Mouse (Mus musculus): Measurements from ENCODE around the gene Gm28051.

Gene Gm28051

GRCm38 (mm10) chr12:102757689-102758402, at the start of gene Gm28051, which contains the start of the genes Gon7 and Ubr7:
Gene Gm28051 (minus strand): TSS chr12:102757765.
Gene Gon7 (minus strand): TSS chr12:102757803.
Gene Ubr7 (plus strand): TSS chr12:102757967.
- ATAC-seq (ENCODE audit: low TSS enrichment), result peak; percentile 97

GRCm38 (mm10) chr12:102799528-102799927, 42.0 kb upstream of the Gm28051 start:
- no peak for ATAC-seq (ENCODE audit: low TSS enrichment)

- no peak for ATAC-seq (ENCODE audit: low TSS enrichment)
Measured at GRCm38 (mm10) chr12:102787927-102788326, 30.4 kb upstream of the Gm28051 start.

- ATAC-seq (ENCODE audit: low TSS enrichment), result no peak
Measured at GRCm38 (mm10) chr12:102785593-102785985, 28.0 kb upstream of the Gm28051 start.

- ATAC-seq (ENCODE audit: low TSS enrichment), result no peak
Measured at GRCm38 (mm10) chr12:102784899-102785592, 27.5 kb upstream of the Gm28051 start.

- no peak for ATAC-seq (ENCODE audit: low TSS enrichment)
Measured at GRCm38 (mm10) chr12:102782841-102783240, 25.3 kb upstream of the Gm28051 start.

- no peak for ATAC-seq (ENCODE audit: low TSS enrichment)
Measured at GRCm38 (mm10) chr12:102779452-102779851, 21.9 kb upstream of the Gm28051 start.

GRCm38 (mm10) chr12:102778151-102778550, 20.6 kb upstream of the Gm28051 start:
- ATAC-seq (ENCODE audit: low TSS enrichment), result no peak

- ATAC-seq (ENCODE audit: low TSS enrichment), result no peak
Measured at GRCm38 (mm10) chr12:102776035-102776434, 18.5 kb upstream of the Gm28051 start.

- ATAC-seq (ENCODE audit: low TSS enrichment), result no peak
Measured at GRCm38 (mm10) chr12:102772676-102773075, 15.1 kb upstream of the Gm28051 start.

GRCm38 (mm10) chr12:102771601-102772000, 14.0 kb upstream of the Gm28051 start:
- ATAC-seq (ENCODE audit: low TSS enrichment), result no peak

GRCm38 (mm10) chr12:102769000-102769399, 11.4 kb upstream of the Gm28051 start:
- ATAC-seq (ENCODE audit: low TSS enrichment), result no peak

- no peak for ATAC-seq (ENCODE audit: low TSS enrichment)
Measured at GRCm38 (mm10) chr12:102763696-102764095, 6.1 kb upstream of the Gm28051 start.

- no peak for ATAC-seq (ENCODE audit: low TSS enrichment)
Measured at GRCm38 (mm10) chr12:102761668-102762067, 4.1 kb upstream of the Gm28051 start.

- no peak for ATAC-seq (ENCODE audit: low TSS enrichment)
Measured at GRCm38 (mm10) chr12:102758936-102759335, 1.4 kb upstream of the Gm28051 start.

GRCm38 (mm10) chr12:102758403-102758756, 815 bp upstream of the Gm28051 start, which contains the start of gene Gm20604:
Gene Gm20604 (minus strand): TSS chr12:102758672.
- ATAC-seq (ENCODE audit: low TSS enrichment), result no peak

- no peak for ATAC-seq (ENCODE audit: low TSS enrichment)
Measured at GRCm38 (mm10) chr12:102757055-102757688, 393 bp downstream of the Gm28051 start.

GRCm38 (mm10) chr12:102756304-102756703, 1.3 kb downstream of the Gm28051 start:
- no peak for ATAC-seq (ENCODE audit: low TSS enrichment)

GRCm38 (mm10) chr12:102748256-102748655, 9.3 kb downstream of the Gm28051 start:
- no peak for ATAC-seq (ENCODE audit: low TSS enrichment)

GRCm38 (mm10) chr12:102744839-102745238, 12.7 kb downstream of the Gm28051 start:
- no peak for ATAC-seq (ENCODE audit: low TSS enrichment)

- peak; percentile 92 for ATAC-seq (ENCODE audit: low TSS enrichment)
Measured at GRCm38 (mm10) chr12:102743589-102744574, 13.7 kb downstream of the Gm28051 start, which contains the start of the genes Moap1 and Tmem251. Gene Moap1 (minus strand): TSS chr12:102743661. Gene Tmem251 (plus strand): TSS chr12:102743762.
